Mouse (Mus musculus) cortical plate, adult 2 months (tissue): ENCODE data around the gene Lmbr1l. TPM values are rescaled to one million over a fixed set of nuclear protein-coding genes. Genes with fewer than 3 reads are reported as not detected.
A peak's percentile ranks its signal among the peaks of the same experiment; 100 is the strongest.
"Not testable (repeated sequence)": the region's sequence is repeated elsewhere in the genome, so short reads cannot be mapped to it uniquely, and the experiment has no call there.

Experiments used
- H3K27ac ChIP-seq: fragments of 200-500 bp; 2 replicates; pipeline ENCODE4 v1.5.1; 2012; ENCODE audit warnings: low read length, control low read depth, inconsistent platforms; ENCODE audit not compliant: insufficient read depth
- H3K4me1 ChIP-seq: fragments of 200-500 bp; 2 replicates; pipeline ENCODE4 v1.6.1; 2011; ENCODE audit warnings: low read length; ENCODE audit not compliant: control insufficient read depth, insufficient read depth
- H3K4me3 ChIP-seq: fragments of 200-500 bp; 2 replicates; pipeline ENCODE4 v1.5.1; 2011; ENCODE audit warnings: mild to moderate bottlenecking, low read length, control low read depth; ENCODE audit not compliant: insufficient read depth
- CTCF ChIP-seq: fragments of 200-500 bp; IDR thresholded peaks from 2 replicates; pipeline ENCODE4 v1.5.1; 2011; ENCODE audit warnings: mild to moderate bottlenecking, control low read depth, low read length; ENCODE audit not compliant: insufficient read depth; ENCODE audit errors: extremely low read depth
- POLR2A ChIP-seq: fragments of 200-500 bp; IDR thresholded peaks from 2 replicates; pipeline ENCODE4 v1.6.1; 2011; ENCODE audit warnings: mild to moderate bottlenecking, low read length, control low read depth; ENCODE audit not compliant: insufficient read depth; ENCODE audit errors: extremely low read depth
- polyA plus RNA-seq: library from polyadenylated mRNA; depleted of rRNA; stranded (reverse); fragments of >200 nt; gene quantifications from 2 replicates; pipeline ENCODE4 v1.2.3, GENCODE M21; 2012

The Lmbr1l gene
- polyA plus RNA-seq, 1 experiment, result 27.1 TPM

DNA sequence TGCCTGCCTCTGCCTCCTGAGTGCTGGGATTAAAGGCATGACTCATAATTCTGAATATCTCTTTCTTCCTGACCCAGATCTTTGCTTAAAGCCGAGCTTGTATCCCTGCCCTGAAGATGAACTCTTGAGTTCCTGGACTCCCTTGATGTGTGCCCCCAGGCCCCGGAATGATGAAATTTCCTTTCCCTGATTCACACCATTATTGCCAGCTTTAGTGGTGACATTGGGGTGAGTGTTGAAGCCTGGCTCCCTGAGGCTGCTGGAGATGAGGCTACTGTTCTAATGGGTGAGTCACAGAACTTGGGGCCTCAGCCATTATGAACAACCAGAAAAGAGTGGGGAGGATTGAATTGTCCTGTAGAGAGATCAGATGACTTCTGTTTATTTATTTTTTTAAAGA is 23.5 kb upstream of the Lmbr1l start:
- TF ChIP-seq POLR2A (no peak), CTCF (no peak)
- no peaks in the 10 kb centered on the region; the same call in 1 of the 2 replicates for H3K4me1 ChIP-seq
- H3K27ac ChIP-seq, result no peak overlapping the region
- H3K4me3 ChIP-seq, result no peak overlapping the region

DNA sequence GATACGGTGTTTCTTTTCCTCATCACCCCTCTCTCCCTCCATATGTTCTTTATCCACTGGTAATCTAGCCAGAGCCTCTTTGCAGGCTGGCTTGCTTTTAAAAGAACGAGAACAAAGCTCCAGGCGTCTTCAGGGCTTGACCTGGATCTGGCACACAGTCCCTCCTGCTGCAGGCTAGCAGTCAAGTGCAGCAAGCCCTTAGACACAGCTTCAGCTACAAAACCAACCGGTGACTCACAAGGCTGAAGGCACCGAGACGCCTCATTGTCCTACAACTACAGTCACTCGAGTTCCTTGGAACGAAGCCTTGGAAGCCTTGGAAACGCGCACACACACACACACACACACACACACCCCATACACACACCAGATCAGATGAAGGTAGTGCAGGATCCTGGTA is 22.8 kb upstream of the Lmbr1l start:
- H3K27ac ChIP-seq, result no peak overlapping the region

DNA sequence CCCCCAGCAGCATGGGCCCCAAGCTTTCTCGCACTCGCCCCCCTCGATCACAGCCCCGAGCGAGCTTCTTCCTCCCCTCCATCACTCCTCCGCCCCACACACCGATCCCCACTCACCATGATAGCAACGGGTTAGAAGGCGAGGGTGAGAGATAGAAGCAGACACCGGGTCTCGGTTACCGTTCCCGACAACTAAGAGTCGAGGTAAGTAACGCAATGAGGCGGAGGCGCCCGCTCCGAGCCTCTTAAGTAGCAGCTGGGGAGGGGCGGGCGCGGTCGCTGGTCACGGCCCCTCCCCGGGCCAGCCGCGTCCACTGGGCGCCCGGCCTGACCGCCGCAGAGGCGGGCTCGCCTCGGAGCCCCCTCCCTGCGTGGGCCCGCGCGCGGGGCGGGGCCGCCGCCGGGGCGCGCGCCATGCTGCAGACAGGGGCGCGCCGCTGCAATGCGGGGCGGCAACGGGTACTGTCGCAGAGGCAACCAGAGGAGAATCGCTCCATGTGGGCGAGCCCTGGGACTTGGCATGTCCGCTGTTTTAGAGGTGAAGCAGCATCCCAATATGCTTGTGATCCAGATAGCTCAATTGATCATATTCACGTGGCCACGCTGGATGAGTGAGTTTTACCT is 16.3 kb upstream of the Lmbr1l start, which contains the start of gene Tuba1b:
Tuba1b (minus strand) TSS at position 349 of the 623 bp plus-strand sequence.
- H3K4me1 ChIP-seq, result peaks cover 2% of the 10 kb centered on the region; the same call in 1 of the 2 replicates
- H3K27ac ChIP-seq, result peak within 1 kb of the TSS; percentile 89
- H3K4me3 ChIP-seq, result peak within 1 kb of the TSS; percentile 73
- TF ChIP-seq POLR2A (peak; percentile 69), CTCF (no peak)

More for the DNA sequence above, 22.8 kb upstream of the Lmbr1l start:
- Histone ChIP-seq H3K4me1 (no peaks in the 10 kb centered on the region; the same call in 1 of the 2 replicates), H3K4me3 (no peak overlapping the region)
- TF ChIP-seq POLR2A, result no peak
- TF ChIP-seq CTCF, result no peak

- TF ChIP-seq POLR2A (no peak; the same call in 1 of the 2 replicates), CTCF (no peak)
- peak overlapping the region; percentile 89 for H3K27ac ChIP-seq
Observed at GRCm38 (mm10) chr15:98933833-98934216, 15.8 kb upstream of the Lmbr1l start.

DNA sequence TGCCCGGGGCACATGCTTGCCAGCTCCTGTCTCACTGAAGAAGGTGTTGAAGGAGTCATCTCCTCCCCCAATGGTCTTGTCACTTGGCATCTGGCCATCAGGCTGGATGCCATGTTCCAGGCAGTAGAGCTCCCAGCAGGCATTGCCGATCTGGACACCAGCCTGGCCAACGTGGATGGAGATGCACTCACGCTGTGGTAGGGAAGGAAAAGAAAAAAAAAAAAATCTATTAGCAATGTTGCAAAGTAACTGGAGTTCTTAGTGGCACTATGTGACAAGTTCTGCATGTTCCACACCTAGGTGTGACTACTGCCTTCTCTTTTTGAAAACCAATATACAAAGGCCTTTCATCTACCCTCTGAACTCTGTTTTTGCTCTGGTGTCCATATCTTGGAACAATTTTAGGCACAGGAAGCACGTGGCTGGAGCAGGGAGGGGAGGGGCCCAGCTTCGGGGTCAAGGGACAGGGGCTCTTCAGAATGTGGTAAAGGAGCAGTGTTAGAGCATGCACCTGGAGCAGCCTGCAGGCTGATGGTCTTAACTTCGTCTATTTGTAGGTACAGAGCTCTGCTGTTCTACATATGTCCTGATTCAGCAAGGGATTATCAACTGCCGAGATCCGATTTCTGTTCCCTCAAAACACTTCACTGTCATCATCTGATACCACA is 15.1 kb upstream of the Lmbr1l start:
- H3K4me3 ChIP-seq, result peak overlapping the region; percentile 73
- peak overlapping the region; percentile 35; the same call in 1 of the 2 replicates for H3K27ac ChIP-seq
- H3K4me1 ChIP-seq, result not testable (repeated sequence)

More at GRCm38 (mm10) chr15:98933833-98934216, 15.8 kb upstream of the Lmbr1l start:
- Histone ChIP-seq H3K4me3 (peak overlapping the region; percentile 73), H3K4me1 (peaks cover 2% of the 10 kb centered on the region; the same call in 1 of the 2 replicates)

GRCm38 (mm10) chr15:98930998-98931397 is 13.0 kb upstream of the Lmbr1l start:
- H3K27ac ChIP-seq, result no peak overlapping the region
- no peak for TF ChIP-seq CTCF
- TF ChIP-seq POLR2A, result no peak
- peaks cover 2% of the 10 kb centered on the region; the same call in 1 of the 2 replicates for H3K4me1 ChIP-seq
- H3K4me3 ChIP-seq, result no peak overlapping the region

DNA sequence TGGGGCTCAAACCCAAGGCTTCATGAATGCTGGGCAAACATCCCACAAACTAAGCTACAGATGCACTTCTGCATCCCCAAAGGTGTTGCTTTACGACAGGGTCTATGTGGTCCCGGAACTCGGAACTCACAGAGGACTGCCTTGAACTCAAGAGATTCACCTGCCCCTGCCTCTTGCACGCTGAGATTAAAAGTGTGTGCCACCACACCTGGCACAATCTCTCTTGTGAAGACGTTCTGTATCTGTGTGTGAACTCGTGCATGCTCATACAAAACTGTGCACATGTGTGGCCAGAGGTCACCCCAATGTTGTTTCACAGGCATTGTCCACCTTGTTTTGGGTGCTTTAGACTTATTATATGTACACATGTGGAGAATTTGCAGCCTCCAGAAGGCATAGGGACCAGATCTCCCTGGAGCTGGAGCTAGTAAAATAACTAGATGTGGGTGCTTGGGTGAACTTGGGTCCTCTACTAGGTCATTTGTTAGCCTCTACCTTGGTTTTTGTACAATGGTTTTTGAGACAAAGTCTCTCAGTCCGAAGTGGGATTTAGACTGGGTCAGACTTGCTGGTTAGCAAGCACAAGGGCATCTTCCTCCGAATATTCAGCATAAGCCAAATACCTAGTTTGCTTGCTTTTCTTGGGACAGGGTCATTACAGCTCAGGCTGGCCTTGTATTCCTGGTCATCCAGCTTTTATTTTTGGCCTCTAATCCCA is 12.1 kb upstream of the Lmbr1l start:
- Histone ChIP-seq H3K27ac (no peak overlapping the region), H3K4me1 (peaks cover 2% of the 10 kb centered on the region; the same call in 1 of the 2 replicates), H3K4me3 (no peak overlapping the region)
- no peak for TF ChIP-seq CTCF
- peak; percentile 37; the same call in 1 of the 2 replicates for TF ChIP-seq POLR2A

- peak; percentile 83 for TF ChIP-seq CTCF
- TF ChIP-seq POLR2A, result no peak
- no peak overlapping the region for H3K4me3 ChIP-seq
- H3K4me1 ChIP-seq, result peaks cover 2% of the 10 kb centered on the region; the same call in 1 of the 2 replicates
- H3K27ac ChIP-seq, result 0 out of 2 replicates have a peak overlapping the region, but pooled peaks have one; percentile 31
Observed at GRCm38 (mm10) chr15:98928598-98929240, 10.7 kb upstream of the Lmbr1l start.

DNA sequence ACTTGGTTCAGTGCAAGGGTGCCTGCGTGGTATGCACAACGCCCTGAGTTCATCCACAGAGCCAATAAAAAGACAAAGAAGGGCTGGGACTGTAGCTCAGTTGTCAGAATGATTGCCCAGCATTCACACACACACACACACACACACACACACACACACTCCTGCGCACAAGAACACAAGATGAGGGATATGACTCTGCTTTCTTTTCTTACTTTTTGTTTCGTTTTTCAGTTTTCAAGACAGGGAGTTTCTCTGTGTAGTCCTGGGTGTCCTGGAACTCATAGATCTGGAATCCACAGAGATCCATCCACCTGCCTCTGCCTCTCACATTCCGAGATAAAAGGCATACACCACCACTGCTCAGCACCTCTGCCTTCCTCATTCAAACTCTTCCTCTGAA is 9.5 kb upstream of the Lmbr1l start:
- no peak overlapping the region for H3K4me3 ChIP-seq
- TF ChIP-seq CTCF (no peak), POLR2A (no peak)

More for the DNA sequence above, 9.5 kb upstream of the Lmbr1l start:
- Histone ChIP-seq H3K4me1 (peaks cover 2% of the 10 kb centered on the region; the same call in 1 of the 2 replicates), H3K27ac (no peak overlapping the region)
